Comparison of ENCODE assay signal across 11 mouse cellular contexts in the genomic region with DNA sequence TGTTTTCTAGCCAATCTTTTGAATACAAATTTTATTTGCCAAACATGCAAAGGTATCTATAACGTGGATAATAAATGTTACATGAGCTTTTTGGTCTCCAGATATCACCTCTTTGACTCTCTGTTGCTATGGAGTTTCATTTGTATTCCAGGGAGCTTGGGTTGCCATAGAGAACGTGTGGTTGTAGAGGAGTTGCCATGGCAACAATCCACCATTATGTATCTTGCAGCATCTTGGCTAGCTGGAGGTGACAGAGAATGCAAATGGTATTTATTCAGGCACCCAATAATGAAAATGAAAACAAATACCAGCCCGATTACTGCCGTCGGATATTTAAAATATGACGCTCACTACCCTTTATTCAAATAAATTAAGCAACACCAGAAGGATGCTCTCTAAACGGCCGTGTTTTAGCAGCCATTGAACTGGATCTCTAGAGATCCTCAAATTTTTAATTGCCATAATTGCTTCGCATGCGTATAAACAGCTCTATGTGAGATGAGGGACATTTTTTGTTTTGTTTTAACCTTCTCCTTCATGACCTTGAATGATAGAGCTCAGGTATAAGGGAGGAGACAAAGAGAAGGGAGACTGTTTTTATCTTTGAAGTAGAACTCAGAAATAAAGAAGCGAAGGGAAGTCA.
A peak's percentile ranks its signal among the peaks of the same experiment; 100 is the strongest.
DNase-seq lines count a peak whose midpoint lies in the region; ATAC-seq lines count a peak whose summit lies in the region.
"Had no signal": no experiment of that assay in that cellular context is flagged by ENCODE, and none has a peak within 500 bp of the region (broad histone marks: within the 10 kb centered on the region; RNA-seq: fewer than 3 reads in every experiment).

No protein-coding gene starts in this region.

- 0 out of 2 replicates have a peak overlapping the region, but pooled peaks have one; percentile 39 for H3K9ac ChIP-seq in hindbrain, embryonic 13.5 days
- H3K9ac ChIP-seq in intestine, embryonic 16.5 days (ENCODE audit: low read depth, low read length), result no peak overlapping the region
- H3K9ac ChIP-seq: liver, embryonic 15.5 days had no signal

- WGBS in hindbrain, embryonic 13.5 days, result 22% methylated on average over 11 of the region's 11 CpGs
- 60% methylated on average over 11 of the region's 11 CpGs for WGBS in midbrain, embryonic 10.5 days
- 67% methylated on average over 11 of the region's 11 CpGs for WGBS in intestine, embryonic 16.5 days

- ATAC-seq in hindbrain, embryonic 13.5 days (ENCODE audit: low FRiP score), result peak; percentile 83
- no peak for ATAC-seq in intestine, embryonic 16.5 days

- no peaks in the 10 kb centered on the region for H3K36me3 ChIP-seq in hindbrain, embryonic 13.5 days
- H3K36me3 ChIP-seq in midbrain, embryonic 10.5 days, result no peaks in the 10 kb centered on the region
- H3K36me3 ChIP-seq in intestine, embryonic 16.5 days (ENCODE audit: control insufficient read depth, insufficient read depth, low read length), result no peaks in the 10 kb centered on the region
- H3K36me3 ChIP-seq: liver, embryonic 15.5 days had no signal

- peak overlapping the region; percentile 93 for H3K27ac ChIP-seq in hindbrain, embryonic 13.5 days
- peak overlapping the region; percentile 73 for H3K27ac ChIP-seq in midbrain, embryonic 10.5 days (replicated peaks)
- H3K27ac ChIP-seq in intestine, embryonic 16.5 days (ENCODE audit: low read length), result no peak overlapping the region
- H3K27ac ChIP-seq: liver, embryonic 15.5 days had no signal

- H3K4me3 ChIP-seq in hindbrain, embryonic 13.5 days, result no peak overlapping the region
- no peak overlapping the region; the same call in 1 of the 2 replicates for H3K4me3 ChIP-seq in midbrain, embryonic 10.5 days
- H3K4me3 ChIP-seq in intestine, embryonic 16.5 days (ENCODE audit: low read length), result no peak overlapping the region
- H3K4me3 ChIP-seq: liver, embryonic 15.5 days had no signal

- H3K27me3 ChIP-seq in hindbrain, embryonic 13.5 days, result no peaks in the 10 kb centered on the region
- no peaks in the 10 kb centered on the region for H3K27me3 ChIP-seq in midbrain, embryonic 10.5 days (ENCODE audit: low read depth, poor library complexity, severe bottlenecking)
- no peaks in the 10 kb centered on the region for H3K27me3 ChIP-seq in intestine, embryonic 16.5 days (replicated peaks; ENCODE audit: control insufficient read depth, insufficient read depth, low read length)
- H3K27me3 ChIP-seq: liver, embryonic 15.5 days had no signal

- no peaks in the 10 kb centered on the region for H3K9me3 ChIP-seq in hindbrain, embryonic 13.5 days
- no peaks in the 10 kb centered on the region for H3K9me3 ChIP-seq in midbrain, embryonic 10.5 days (replicated peaks)
- no peaks in the 10 kb centered on the region for H3K9me3 ChIP-seq in intestine, embryonic 16.5 days (ENCODE audit: control insufficient read depth, low read length)
- H3K9me3 ChIP-seq: liver, embryonic 15.5 days had no signal

- H3K4me1 ChIP-seq in hindbrain, embryonic 13.5 days (replicated peaks), result peaks cover 60% of the 10 kb centered on the region
- H3K4me1 ChIP-seq in midbrain, embryonic 10.5 days, result peaks cover 47% of the 10 kb centered on the region
- no peaks in the 10 kb centered on the region for H3K4me1 ChIP-seq in intestine, embryonic 16.5 days (ENCODE audit: control insufficient read depth, insufficient read depth, low read length)
- H3K4me1 ChIP-seq: liver, embryonic 15.5 days had no signal

- peak overlapping the region; percentile 47 for H3K4me2 ChIP-seq in hindbrain, embryonic 13.5 days
- no peak overlapping the region for H3K4me2 ChIP-seq in intestine, embryonic 16.5 days (ENCODE audit: low read depth, low read length)
- H3K4me2 ChIP-seq: liver, embryonic 15.5 days had no signal

- peak; percentile 72 for DNase-seq in right cerebral cortex, adult 18-20 months
- no peak for DNase-seq in right cerebral cortex, postnatal 4 days
- peak; percentile 53 for DNase-seq in midbrain, embryonic 10.5 days (ENCODE audit: low spot score)
- no peak for DNase-seq in kidney, postnatal 4 days
- no peak for DNase-seq in adrenal gland, adult (ENCODE audit: inconsistent age in 2 of 2, low spot score in 1 of 2)
- no peak for DNase-seq in ovary, postnatal 36 days (ENCODE audit: low spot score)
- DNase-seq: adrenal gland, postnatal 25 days; thymus, postnatal 36 days had no signal

Comparison
In these comparisons a context has a peak if more than half of its experiments do, and no peak if none do; other contexts are left out.
1. DNase-seq: peak in right cerebral cortex, adult 18-20 months (single experiment) and midbrain, embryonic 10.5 days (single experiment); none in right cerebral cortex, postnatal 4 days (single experiment), kidney, postnatal 4 days (0 of 2), adrenal gland, adult (0 of 2) and ovary, postnatal 36 days (single experiment).